Mouse (Mus musculus) NIH3T3 (cell line): Measurements from ENCODE around the gene Ube2e3.

ENCODE experiments used
- DNase-seq: peaks from one replicate; pipeline ENCODE4 v3.0.0-alpha.2; 2012; ENCODE audit warnings: low read depth

Gene Ube2e3

GRCm38 (mm10) chr2:78882743-78883433 is 15.0 kb downstream of the Ube2e3 start:
- DNase-seq, result no peak

DNA sequence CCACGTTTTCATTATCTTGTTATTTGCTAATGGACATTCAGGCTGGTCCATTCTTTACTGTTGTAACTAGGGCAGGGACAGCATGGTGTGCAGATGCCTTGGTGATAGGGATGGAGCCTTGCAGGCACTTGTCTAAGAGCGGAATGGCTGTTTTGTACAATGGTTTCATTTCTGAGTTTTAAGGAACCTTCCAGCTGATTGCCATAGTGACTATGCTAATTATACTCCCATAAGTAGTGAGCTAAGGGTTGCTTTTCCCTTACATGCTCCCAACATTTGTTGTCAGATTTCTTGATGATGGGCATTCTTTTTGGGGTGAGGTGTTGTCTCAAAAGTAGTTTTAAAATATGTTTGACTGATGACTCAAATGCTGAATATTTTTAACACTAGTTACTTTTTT is 18.5 kb downstream of the Ube2e3 start:
- no peak for DNase-seq

DNA sequence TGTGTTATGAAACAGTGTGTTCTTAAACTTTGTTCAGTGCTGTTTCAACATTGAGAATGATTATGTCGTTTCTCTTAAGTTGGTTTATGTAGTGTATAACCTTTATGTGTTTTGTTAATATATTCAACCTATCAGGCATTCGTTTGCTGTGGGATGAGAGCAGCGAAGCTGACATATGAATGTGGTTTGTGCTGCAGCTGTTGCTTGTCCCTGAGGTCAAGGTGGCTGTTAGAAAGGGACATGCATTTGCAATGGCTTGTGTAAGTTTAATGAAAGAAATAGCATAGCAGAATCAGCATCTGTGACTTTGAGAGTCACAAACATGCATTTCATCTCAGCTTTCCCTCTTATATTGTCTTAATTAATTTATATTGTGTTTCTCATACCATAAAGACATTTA is 20.3 kb downstream of the Ube2e3 start:
- no peak for DNase-seq

DNA sequence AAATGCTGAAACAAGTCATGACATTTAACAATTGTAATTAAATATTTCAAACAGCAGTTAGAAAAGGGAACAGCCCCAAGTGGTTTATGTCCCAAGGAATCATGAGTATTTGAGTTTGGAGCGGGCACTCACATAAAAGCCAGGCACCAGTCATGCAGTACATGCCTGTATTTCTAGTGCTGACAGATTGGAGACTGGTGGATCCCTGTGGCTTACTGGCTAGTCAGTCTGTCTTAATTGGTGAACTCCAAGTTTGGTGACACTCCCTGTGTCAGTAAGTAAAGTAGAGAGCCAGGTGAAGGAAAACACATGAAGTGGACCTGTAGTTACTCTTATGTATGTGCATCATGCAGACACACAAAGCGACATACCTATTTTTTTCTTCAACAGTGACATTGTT is 27.3 kb downstream of the Ube2e3 start:
- DNase-seq, result no peak

- peak; percentile 5 for DNase-seq
Measured at GRCm38 (mm10) chr2:78905916-78906315, 38.0 kb downstream of the Ube2e3 start.

GRCm38 (mm10) chr2:78911516-78911915 is 43.6 kb downstream of the Ube2e3 start:
- DNase-seq, result no peak

DNA sequence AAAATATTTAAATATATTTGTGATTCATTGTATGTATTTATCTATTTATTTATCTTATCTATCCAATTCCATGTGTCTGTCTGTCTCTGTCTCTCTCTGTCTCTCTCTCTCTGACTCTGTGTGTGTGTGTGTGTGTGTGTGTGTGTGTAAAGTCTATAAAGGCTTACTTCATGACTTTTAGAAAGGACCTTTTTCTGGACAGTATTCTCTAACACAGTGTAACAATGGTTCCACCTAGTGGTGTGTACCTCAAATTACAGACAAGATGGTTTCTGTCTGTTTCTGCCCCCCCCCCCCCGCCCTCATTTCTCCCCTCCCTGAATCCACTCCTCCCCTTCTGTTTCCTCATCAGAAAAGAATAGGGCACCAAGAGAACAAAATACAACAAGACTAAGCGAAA is 46.9 kb downstream of the Ube2e3 start:
- peak; percentile 13 for DNase-seq

GRCm38 (mm10) chr2:78922980-78923674 is 55.2 kb downstream of the Ube2e3 start:
- DNase-seq, result no peak

GRCm38 (mm10) chr2:78925807-78926206 is 57.9 kb downstream of the Ube2e3 start:
- DNase-seq, result no peak

GRCm38 (mm10) chr2:78927625-78928024 is 59.7 kb downstream of the Ube2e3 start:
- DNase-seq, result peak; percentile 27

- DNase-seq, result no peak
Measured at GRCm38 (mm10) chr2:78928080-78928479, 60.2 kb downstream of the Ube2e3 start.

DNA sequence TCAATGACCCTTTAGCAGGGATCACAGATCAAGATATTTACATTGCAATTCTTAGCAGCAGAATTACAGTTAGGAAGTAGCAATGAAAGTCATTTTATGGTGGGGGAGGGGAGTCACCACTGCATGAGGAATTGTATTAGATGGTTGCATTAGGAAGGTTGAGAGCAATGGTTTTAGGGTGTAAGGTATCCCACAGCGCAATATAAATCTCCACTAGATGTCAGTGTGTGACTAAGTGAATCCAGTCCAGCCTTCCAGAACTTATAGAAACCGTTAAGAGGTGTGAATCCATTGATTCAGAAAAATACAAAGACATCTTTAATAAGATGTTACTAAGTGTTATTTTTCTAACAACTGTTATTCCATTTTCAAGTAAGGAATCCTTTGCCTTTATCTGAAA is 63.4 kb downstream of the Ube2e3 start:
- peak; percentile 34 for DNase-seq

DNA sequence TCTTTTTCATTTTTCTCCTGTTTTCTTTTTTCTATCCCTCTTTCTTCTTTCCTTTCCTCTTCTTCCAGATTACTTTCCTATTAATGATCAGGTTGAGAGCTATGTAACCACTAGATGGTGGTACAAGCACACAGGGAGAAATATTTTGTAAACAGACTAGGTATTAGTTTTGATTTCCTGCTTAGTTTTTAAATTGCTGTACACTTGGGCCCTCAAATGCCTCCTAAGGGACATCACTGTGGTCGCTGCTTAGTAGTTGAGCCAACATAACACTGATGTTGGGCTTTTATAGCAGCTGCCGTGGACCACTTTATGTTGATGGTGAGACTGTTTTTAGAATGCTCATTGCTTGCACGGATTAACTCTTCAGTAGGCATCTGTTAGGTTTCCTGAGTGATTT is 91.5 kb downstream of the Ube2e3 start:
- DNase-seq, result peak; percentile 61

- DNase-seq, result no peak
Measured at GRCm38 (mm10) chr2:78960288-78960687, 92.4 kb downstream of the Ube2e3 start.

DNA sequence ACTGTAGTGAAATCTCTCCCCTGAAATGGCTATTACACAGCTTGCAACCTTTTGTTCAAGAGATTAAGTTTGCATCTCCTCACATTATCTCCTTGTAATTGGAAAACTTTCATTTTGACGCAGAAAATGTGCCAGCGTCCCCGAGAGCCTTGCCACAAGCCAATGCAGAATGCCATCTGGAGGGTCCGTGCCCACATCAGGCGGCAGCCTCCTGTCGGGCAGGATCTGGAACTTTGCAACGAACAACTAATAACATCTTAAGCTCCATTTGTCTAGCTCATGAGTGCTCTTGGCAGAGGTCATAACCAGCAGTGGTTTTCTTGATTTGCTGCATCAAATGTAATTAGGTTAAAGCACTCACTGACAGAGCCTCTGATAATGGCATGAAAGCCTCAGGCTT is 93.1 kb downstream of the Ube2e3 start:
- DNase-seq, result no peak

DNA sequence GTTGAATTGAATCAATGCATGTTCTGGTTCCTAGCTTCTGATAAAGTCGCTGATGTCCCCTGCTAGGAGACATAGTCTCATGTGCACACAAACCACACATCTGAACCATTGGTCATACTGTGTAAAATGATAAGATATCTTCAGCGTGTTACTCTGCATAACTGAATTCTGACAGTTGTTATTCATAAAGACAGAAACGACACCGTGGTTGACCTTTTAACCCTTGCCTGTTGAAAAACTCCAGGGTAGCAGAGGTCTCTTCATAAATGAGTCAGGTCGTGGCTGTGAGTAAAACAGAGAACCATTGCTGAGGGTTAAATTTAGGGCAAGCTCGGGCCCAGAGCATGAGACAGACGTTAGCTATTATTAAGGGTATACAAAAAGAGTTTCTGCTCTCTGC is 93.7 kb downstream of the Ube2e3 start:
- peak; percentile 11 for DNase-seq

DNA sequence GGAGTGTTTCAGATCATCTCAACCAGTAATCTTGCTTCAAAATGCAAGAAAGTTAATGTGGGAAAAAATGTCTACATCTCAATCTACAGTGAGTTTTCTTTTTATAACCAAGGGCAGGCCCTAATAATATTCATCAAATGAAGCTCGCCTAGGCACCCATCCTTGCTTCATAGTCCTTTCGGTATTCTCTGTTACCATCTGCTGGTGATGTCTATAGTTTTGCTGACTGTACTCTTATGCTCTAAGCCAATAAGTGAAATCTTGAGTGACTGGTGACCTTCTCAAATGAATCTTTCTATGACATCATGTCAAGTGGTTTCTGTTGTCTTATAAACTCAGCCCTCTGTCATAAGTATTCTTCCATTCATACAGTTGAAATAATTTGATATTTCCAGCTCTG is 97.1 kb downstream of the Ube2e3 start:
- DNase-seq, result no peak

DNA sequence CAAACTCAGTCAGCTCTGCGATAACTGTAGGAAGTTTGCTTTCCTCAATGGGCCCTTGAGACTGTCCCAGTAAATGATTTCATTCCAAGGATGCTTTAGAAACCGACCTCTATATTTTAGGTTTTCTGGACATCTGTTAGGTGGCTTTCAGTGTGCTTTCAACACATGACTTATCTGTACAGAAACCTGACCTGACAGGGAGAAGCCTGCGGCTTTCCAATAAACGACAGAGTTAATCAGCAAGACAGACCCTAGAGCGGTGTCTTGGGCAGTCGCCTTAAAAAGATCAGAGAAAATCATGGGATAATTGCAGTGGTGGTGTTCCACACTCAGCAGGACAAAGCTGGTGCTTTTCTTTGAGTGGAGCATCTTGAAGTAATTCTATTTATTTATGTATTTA is 97.5 kb downstream of the Ube2e3 start:
- no peak for DNase-seq

GRCm38 (mm10) chr2:78970088-78970487 is 102.2 kb downstream of the Ube2e3 start:
- no peak for DNase-seq
